Mouse (Mus musculus): ENCODE measurements at regions not wholly inside any gene's neighbourhood (a gene's known extent, or its start where the extent isn't known, plus 50 kb on each side); places are given as distances from the start of the nearest gene placed in this dataset.

DNA sequence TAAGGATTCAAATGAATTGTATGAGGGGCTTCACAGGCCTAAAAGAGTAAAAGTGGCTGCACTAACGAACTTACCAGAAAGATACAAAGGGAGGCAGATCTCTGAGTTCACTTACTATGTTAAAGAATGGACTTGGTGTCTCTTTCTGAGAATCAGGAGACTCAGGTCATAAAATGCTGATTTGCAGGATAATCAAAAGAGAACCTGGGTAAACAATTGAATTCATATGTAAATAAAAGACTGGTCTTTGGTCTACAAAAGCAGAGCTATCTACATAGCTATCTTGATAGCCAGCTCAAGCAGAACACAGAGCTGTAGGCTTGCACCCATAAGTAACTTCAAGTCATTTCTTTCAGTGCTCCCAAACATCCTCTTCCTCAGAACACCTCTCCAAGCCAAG, 72.8 kb upstream of the 4930583I09Rik start:
- H3K27ac ChIP-seq (ENCODE audit: insufficient read depth, low read depth, low read length): no peak overlapping the region
- 72% methylated on average over 1 of the region's 1 CpGs for WGBS
- no peaks in the 10 kb centered on the region for H3K27me3 ChIP-seq (ENCODE audit: control insufficient read depth, insufficient read depth, low read length)
- no peak overlapping the region for H3K4me3 ChIP-seq (ENCODE audit: low read depth, low read length)
- TF ChIP-seq CTCF (IDR thresholded peaks at IDR 0.05; ENCODE audit: extremely low read depth, insufficient read length, insufficient replicate concordance, low read depth, low read length) (no peak), POLR2A (IDR thresholded peaks at IDR 0.05; ENCODE audit: low read depth, low read length) (no peak)
- H3K36me3 ChIP-seq (ENCODE audit: control insufficient read depth, insufficient read depth, low read length): no peaks in the 10 kb centered on the region
- H3K4me1 ChIP-seq (ENCODE audit: control insufficient read depth, insufficient read depth, insufficient read length, low read length): no peaks in the 10 kb centered on the region

DNA sequence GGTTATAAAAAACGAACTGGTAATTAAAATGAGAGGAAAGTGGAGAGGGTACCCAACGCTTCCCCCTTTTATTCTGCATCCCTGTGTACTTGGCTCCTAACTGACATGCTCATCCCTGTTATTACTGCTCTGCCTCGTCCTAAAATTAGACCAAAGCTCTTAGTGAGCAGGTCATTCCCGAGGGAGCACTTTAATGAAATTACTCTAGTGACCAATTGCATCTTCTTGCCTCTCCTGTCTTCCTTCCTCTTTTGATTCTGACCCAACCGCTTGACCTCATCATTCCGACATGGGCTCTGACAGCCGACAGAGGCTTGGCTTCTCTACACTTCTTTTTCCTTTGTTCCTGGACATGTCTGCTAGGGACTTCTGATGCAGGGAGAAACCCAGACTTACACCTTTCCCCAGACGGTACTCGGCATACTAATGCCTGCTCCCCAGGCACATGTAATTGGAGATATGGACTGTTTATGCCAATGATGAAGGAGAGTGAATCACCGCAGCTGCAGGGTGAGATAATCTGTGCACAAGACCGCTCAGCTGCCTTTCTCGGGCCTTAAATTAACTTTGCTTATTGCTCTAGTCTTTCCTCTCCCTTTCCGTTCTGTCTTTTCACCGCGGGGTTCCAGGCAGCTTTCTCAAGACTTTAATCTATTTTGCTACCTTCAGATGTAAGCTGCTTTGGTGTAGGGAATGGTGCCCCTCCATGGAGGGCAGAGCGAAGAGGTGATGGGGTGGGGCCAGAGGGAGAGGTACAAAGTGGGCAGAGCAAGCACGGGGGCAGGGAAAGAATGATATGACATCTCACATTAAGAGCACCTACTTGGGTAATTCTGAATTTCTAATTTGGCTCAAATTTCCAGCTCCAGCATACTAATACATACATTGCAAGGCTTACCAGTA, 66.1 kb upstream of the 4930583I09Rik start:
- Histone ChIP-seq H3K4me3 (ENCODE audit: low read depth, low read length) (no peak overlapping the region), H3K27me3 (ENCODE audit: control insufficient read depth, insufficient read depth, low read length) (no peaks in the 10 kb centered on the region), H3K36me3 (ENCODE audit: control insufficient read depth, insufficient read depth, low read length) (no peaks in the 10 kb centered on the region), H3K4me1 (ENCODE audit: control insufficient read depth, insufficient read depth, insufficient read length, low read length) (no peaks in the 10 kb centered on the region), H3K27ac (ENCODE audit: insufficient read depth, low read depth, low read length) (no peak overlapping the region)
- WGBS: 68% methylated on average over 17 of the region's 17 CpGs
- no peak for TF ChIP-seq POLR2A (IDR thresholded peaks at IDR 0.05; ENCODE audit: low read depth, low read length)
- no peak for TF ChIP-seq CTCF (IDR thresholded peaks at IDR 0.05; ENCODE audit: extremely low read depth, insufficient read length, insufficient replicate concordance, low read depth, low read length)

DNA sequence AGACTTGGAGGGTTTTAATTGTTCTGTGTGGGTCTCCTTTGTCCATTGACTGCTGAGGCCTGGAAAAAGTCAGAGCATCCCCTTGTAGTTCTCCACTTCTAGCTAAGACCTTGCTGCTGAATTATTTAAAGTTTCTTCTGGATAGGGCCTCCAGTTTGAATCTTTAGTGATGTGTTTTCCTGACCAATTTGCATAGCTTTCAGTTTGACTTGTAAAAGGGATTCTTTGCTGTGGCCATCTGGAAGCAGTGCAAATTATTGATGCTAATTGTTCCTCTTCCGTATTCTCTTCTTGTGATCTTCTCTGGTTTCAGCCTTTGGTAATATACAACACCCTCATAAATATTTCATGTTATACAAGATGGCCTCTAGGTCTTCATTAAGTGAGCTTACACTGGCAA, 61.6 kb upstream of the 4930583I09Rik start:
- Histone ChIP-seq H3K27me3 (ENCODE audit: control insufficient read depth, insufficient read depth, low read length) (no peaks in the 10 kb centered on the region), H3K27ac (ENCODE audit: insufficient read depth, low read depth, low read length) (no peak overlapping the region), H3K4me3 (ENCODE audit: low read depth, low read length) (no peak overlapping the region), H3K36me3 (ENCODE audit: control insufficient read depth, insufficient read depth, low read length) (no peaks in the 10 kb centered on the region), H3K4me1 (ENCODE audit: control insufficient read depth, insufficient read depth, insufficient read length, low read length) (no peaks in the 10 kb centered on the region)
- TF ChIP-seq CTCF (IDR thresholded peaks at IDR 0.05; ENCODE audit: extremely low read depth, insufficient read length, insufficient replicate concordance, low read depth, low read length) (no peak), POLR2A (IDR thresholded peaks at IDR 0.05; ENCODE audit: low read depth, low read length) (no peak)
- WGBS: 89% methylated on average over 1 of the region's 1 CpGs

DNA sequence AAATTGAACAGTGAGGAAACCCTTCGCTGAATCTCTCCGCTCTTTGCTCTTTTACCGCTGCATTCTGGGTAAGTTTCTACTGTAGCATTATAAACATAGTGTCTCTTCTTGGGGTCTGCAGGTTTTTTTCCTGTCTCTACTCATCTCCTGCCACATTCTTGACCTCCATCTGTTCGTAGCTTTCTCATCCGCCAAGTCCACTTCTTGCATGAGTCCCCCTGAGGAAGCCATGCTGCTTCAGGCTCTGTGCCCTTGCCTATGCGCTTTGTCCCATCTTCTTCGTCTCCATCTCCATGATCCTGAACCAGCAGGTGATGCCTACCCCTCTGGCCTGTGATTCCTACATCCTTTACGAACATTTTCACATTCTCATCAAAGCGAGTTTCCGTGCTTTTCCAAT, 60.0 kb upstream of the 4930583I09Rik start:
- Histone ChIP-seq H3K36me3 (ENCODE audit: control insufficient read depth, insufficient read depth, low read length) (no peaks in the 10 kb centered on the region), H3K27me3 (ENCODE audit: control insufficient read depth, insufficient read depth, low read length) (no peaks in the 10 kb centered on the region), H3K4me3 (ENCODE audit: low read depth, low read length) (no peak overlapping the region), H3K27ac (ENCODE audit: insufficient read depth, low read depth, low read length) (no peak overlapping the region), H3K4me1 (ENCODE audit: control insufficient read depth, insufficient read depth, insufficient read length, low read length) (no peaks in the 10 kb centered on the region)
- WGBS: 94% methylated on average over 10 of the region's 10 CpGs
- TF ChIP-seq POLR2A (IDR thresholded peaks at IDR 0.05; ENCODE audit: low read depth, low read length) (no peak), CTCF (IDR thresholded peaks at IDR 0.05; ENCODE audit: extremely low read depth, insufficient read length, insufficient replicate concordance, low read depth, low read length) (no peak)

- Histone ChIP-seq H3K27me3 (ENCODE audit: control insufficient read depth, insufficient read depth, low read length) (no peaks in the 10 kb centered on the region), H3K4me3 (ENCODE audit: low read depth, low read length) (no peak overlapping the region), H3K4me1 (ENCODE audit: control insufficient read depth, insufficient read depth, insufficient read length, low read length) (no peaks in the 10 kb centered on the region), H3K36me3 (ENCODE audit: control insufficient read depth, insufficient read depth, low read length) (no peaks in the 10 kb centered on the region), H3K27ac (ENCODE audit: insufficient read depth, low read depth, low read length) (no peak overlapping the region)
- WGBS: 78% methylated on average over 10 of the region's 10 CpGs
- TF ChIP-seq CTCF (IDR thresholded peaks at IDR 0.05; ENCODE audit: extremely low read depth, insufficient read length, insufficient replicate concordance, low read depth, low read length) (no peak), POLR2A (IDR thresholded peaks at IDR 0.05; ENCODE audit: low read depth, low read length) (no peak)
These were observed 59.6 kb upstream of the 4930583I09Rik start for GRCm38 (mm10) chr17:64895466-64895865.

DNA sequence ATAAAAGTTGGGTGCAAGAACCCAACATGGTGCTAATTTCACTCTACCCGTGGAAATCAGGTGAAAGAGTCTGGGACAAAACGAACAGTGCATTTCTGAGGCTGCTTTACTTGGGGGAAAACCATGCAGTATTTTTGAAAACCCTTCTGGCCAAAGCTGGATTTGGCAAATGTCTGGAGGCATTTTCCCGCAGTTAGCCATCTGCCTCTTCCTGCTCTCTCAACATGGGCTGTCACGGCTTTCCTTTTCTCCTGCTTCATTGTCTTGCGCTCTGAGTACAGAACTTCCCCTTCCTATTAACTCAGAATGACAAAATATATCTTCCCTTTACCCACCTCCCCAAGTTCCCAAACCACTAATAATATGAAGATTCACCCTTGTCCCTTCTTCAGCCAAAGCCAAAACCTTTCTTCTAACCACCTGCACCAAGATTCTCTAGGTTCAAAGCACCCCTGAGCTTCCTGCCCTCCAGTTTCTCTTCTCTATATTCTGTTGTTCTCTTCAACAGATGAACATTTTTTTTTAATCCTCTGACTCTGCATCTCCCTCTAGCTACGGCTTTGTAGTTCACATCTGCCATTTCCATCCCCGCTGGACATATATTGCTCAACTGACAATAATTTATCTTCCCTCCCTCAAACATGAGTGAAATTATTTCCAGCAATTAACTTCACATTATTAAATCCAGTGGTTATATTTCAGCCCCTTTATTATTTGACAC, 57.5 kb upstream of the 4930583I09Rik start:
- Histone ChIP-seq H3K27ac (ENCODE audit: insufficient read depth, low read depth, low read length) (no peak overlapping the region), H3K4me3 (ENCODE audit: low read depth, low read length) (no peak overlapping the region), H3K36me3 (ENCODE audit: control insufficient read depth, insufficient read depth, low read length) (no peaks in the 10 kb centered on the region), H3K4me1 (ENCODE audit: control insufficient read depth, insufficient read depth, insufficient read length, low read length) (no peaks in the 10 kb centered on the region), H3K27me3 (ENCODE audit: control insufficient read depth, insufficient read depth, low read length) (no peaks in the 10 kb centered on the region)
- TF ChIP-seq POLR2A (IDR thresholded peaks at IDR 0.05; ENCODE audit: low read depth, low read length) (no peak), CTCF (IDR thresholded peaks at IDR 0.05; ENCODE audit: extremely low read depth, insufficient read length, insufficient replicate concordance, low read depth, low read length) (no peak)
- 78% methylated on average over 7 of the region's 7 CpGs for WGBS

Measured in small intestine, adult 2 months (tissue).